Mouse (Mus musculus): Measurements from ENCODE around the gene Tmigd1. TPM values are rescaled to one million over a fixed set of nuclear protein-coding genes. Genes with fewer than 3 reads are reported as not detected.

Gene Tmigd1
- polyA plus RNA-seq, 1 experiment = not detected

GRCm38 (mm10) chr11:76897871-76898270 lies 4.1 kb upstream of the Tmigd1 start:
- Histone ChIP-seq H3K27me3 (ENCODE audit: control insufficient read depth, insufficient read depth, low read length) (no peaks in the 10 kb centered on the region), H3K4me3 (ENCODE audit: extremely low read depth, insufficient read depth, insufficient read length) (no peak overlapping the region), H3K27ac (ENCODE audit: insufficient read depth, low read length) (no peak overlapping the region), H3K4me1 (ENCODE audit: control insufficient read depth, insufficient read depth, insufficient read length) (no peaks in the 10 kb centered on the region), H3K36me3 (ENCODE audit: control insufficient read depth, insufficient read depth, low read length) (no peaks in the 10 kb centered on the region)
- WGBS = 63% methylated on average over 3 of the region's 3 CpGs
- no peak for TF ChIP-seq POLR2A (IDR thresholded peaks at IDR 0.05; ENCODE audit: low read depth, low read length)
- no peak for TF ChIP-seq CTCF (IDR thresholded peaks at IDR 0.05; ENCODE audit: extremely low read depth, insufficient read depth, insufficient read length, insufficient replicate concordance)
- no peak for DNase-seq (ENCODE audit: low read depth in 1 of 2, low spot score in 2 of 2)

GRCm38 (mm10) chr11:76898751-76899150 lies 3.2 kb upstream of the Tmigd1 start:
- 60% methylated on average over 3 of the region's 3 CpGs for WGBS
- DNase-seq (ENCODE audit: low read depth in 1 of 2, low spot score in 2 of 2) = no peak
- Histone ChIP-seq H3K36me3 (ENCODE audit: control insufficient read depth, insufficient read depth, low read length) (no peaks in the 10 kb centered on the region), H3K4me1 (ENCODE audit: control insufficient read depth, insufficient read depth, insufficient read length) (no peaks in the 10 kb centered on the region), H3K27me3 (ENCODE audit: control insufficient read depth, insufficient read depth, low read length) (no peaks in the 10 kb centered on the region), H3K27ac (ENCODE audit: insufficient read depth, low read length) (no peak overlapping the region), H3K4me3 (ENCODE audit: extremely low read depth, insufficient read depth, insufficient read length) (no peak overlapping the region)
- TF ChIP-seq CTCF (IDR thresholded peaks at IDR 0.05; ENCODE audit: extremely low read depth, insufficient read depth, insufficient read length, insufficient replicate concordance) = no peak
- TF ChIP-seq POLR2A (IDR thresholded peaks at IDR 0.05; ENCODE audit: low read depth, low read length) = no peak

- Histone ChIP-seq H3K36me3 (ENCODE audit: control insufficient read depth, insufficient read depth, low read length) (no peaks in the 10 kb centered on the region), H3K27ac (ENCODE audit: insufficient read depth, low read length) (no peak overlapping the region), H3K27me3 (ENCODE audit: control insufficient read depth, insufficient read depth, low read length) (no peaks in the 10 kb centered on the region), H3K4me1 (ENCODE audit: control insufficient read depth, insufficient read depth, insufficient read length) (no peaks in the 10 kb centered on the region), H3K4me3 (ENCODE audit: extremely low read depth, insufficient read depth, insufficient read length) (no peak overlapping the region)
- DNase-seq (ENCODE audit: low read depth in 1 of 2, low spot score in 2 of 2) = no peak
- TF ChIP-seq POLR2A (IDR thresholded peaks at IDR 0.05; ENCODE audit: low read depth, low read length) = no peak
- TF ChIP-seq CTCF (IDR thresholded peaks at IDR 0.05; ENCODE audit: extremely low read depth, insufficient read depth, insufficient read length, insufficient replicate concordance) = no peak
- 56% methylated on average over 5 of the region's 5 CpGs for WGBS
These were observed 1.9 kb upstream of the Tmigd1 start for GRCm38 (mm10) chr11:76899758-76900738.

DNA sequence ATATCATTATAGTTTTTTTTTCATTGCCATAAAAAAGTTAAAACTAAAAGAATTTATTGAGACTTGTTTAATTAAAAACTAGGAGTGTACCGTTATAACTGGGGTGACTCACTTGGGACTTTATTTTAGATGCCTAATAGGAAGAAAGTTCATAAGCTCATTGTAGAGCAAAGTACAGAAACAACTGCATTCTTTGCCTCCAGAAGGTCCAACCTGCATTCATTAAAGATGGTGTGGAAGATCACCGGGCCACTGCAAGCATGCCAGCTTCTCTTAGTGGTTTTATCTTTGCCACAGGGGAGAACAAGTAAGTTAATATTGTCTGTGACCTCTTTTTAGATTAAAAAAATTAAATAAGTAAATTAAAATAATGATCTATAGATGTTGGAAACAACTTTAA lies 2.4 kb downstream of the Tmigd1 start:
- WGBS = 89% methylated on average over 2 of the region's 2 CpGs
- no peaks in the 10 kb centered on the region for H3K36me3 ChIP-seq (ENCODE audit: control insufficient read depth, insufficient read depth, low read length)
- no peak for DNase-seq (ENCODE audit: low read depth in 1 of 2, low spot score in 2 of 2)

GRCm38 (mm10) chr11:76908651-76909050 lies 6.7 kb downstream of the Tmigd1 start:
- Histone ChIP-seq H3K27ac (ENCODE audit: insufficient read depth, low read length) (no peak overlapping the region), H3K4me3 (ENCODE audit: extremely low read depth, insufficient read depth, insufficient read length) (no peak overlapping the region), H3K27me3 (ENCODE audit: control insufficient read depth, insufficient read depth, low read length) (no peaks in the 10 kb centered on the region), H3K36me3 (ENCODE audit: control insufficient read depth, insufficient read depth, low read length) (no peaks in the 10 kb centered on the region), H3K4me1 (ENCODE audit: control insufficient read depth, insufficient read depth, insufficient read length) (no peaks in the 10 kb centered on the region)
- TF ChIP-seq POLR2A (IDR thresholded peaks at IDR 0.05; ENCODE audit: low read depth, low read length) (no peak), CTCF (IDR thresholded peaks at IDR 0.05; ENCODE audit: extremely low read depth, insufficient read depth, insufficient read length, insufficient replicate concordance) (no peak)
- no peak for DNase-seq (ENCODE audit: low read depth in 1 of 2, low spot score in 2 of 2)
- WGBS = 90% methylated on average over 7 of the region's 7 CpGs

More for the DNA sequence above, 2.4 kb downstream of the Tmigd1 start:
- H3K4me3 ChIP-seq (ENCODE audit: extremely low read depth, insufficient read depth, insufficient read length) = no peak overlapping the region
- H3K27me3 ChIP-seq (ENCODE audit: control insufficient read depth, insufficient read depth, low read length) = no peaks in the 10 kb centered on the region
- no peaks in the 10 kb centered on the region for H3K4me1 ChIP-seq (ENCODE audit: control insufficient read depth, insufficient read depth, insufficient read length)
- no peak overlapping the region for H3K27ac ChIP-seq (ENCODE audit: insufficient read depth, low read length)
- no peak for TF ChIP-seq POLR2A (IDR thresholded peaks at IDR 0.05; ENCODE audit: low read depth, low read length)
- TF ChIP-seq CTCF (IDR thresholded peaks at IDR 0.05; ENCODE audit: extremely low read depth, insufficient read depth, insufficient read length, insufficient replicate concordance) = no peak

DNA sequence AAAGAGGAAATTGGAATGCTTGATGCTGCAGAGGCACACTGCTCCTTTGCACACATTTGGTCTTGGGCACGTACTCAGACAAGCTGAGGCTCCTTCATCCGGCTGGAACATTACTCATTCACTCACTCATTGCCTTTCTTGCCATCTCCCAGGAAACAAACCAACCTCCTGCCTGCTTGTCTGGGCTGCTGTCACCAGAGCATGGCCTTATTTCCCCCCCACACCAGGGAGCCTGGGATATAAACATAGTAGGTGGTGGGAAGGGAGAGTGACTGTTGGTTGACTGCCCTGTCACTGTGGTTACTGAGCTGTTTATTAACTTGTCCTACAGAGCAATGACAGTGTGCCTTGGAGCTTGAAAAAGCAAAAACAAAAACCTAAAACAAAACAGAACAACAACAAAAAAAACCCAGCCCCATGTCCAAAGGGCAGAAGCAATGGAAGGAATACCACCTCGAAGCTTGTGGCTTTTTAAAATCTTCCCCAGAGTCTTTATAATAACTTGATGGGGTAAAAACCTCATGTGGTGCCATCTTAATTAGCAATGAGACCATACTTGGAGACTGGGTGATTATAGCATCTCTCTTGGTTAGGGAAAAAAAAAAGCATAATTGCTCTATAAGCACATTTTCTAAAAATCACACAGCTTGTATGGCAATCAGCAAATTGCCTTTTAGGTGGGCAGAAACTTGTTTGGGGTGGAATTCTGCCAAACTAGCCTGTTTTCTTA lies 9.5 kb downstream of the Tmigd1 start:
- no peak overlapping the region for H3K27ac ChIP-seq (ENCODE audit: insufficient read depth, low read length)
- WGBS = 85% methylated on average over 3 of the region's 3 CpGs
- H3K36me3 ChIP-seq (ENCODE audit: control insufficient read depth, insufficient read depth, low read length) = no peaks in the 10 kb centered on the region
- DNase-seq (ENCODE audit: low read depth in 1 of 2, low spot score in 2 of 2) = no peak
- TF ChIP-seq POLR2A (IDR thresholded peaks at IDR 0.05; ENCODE audit: low read depth, low read length) = no peak
- no peak for TF ChIP-seq CTCF (IDR thresholded peaks at IDR 0.05; ENCODE audit: extremely low read depth, insufficient read depth, insufficient read length, insufficient replicate concordance)
- no peaks in the 10 kb centered on the region for H3K27me3 ChIP-seq (ENCODE audit: control insufficient read depth, insufficient read depth, low read length)
- H3K4me1 ChIP-seq (ENCODE audit: control insufficient read depth, insufficient read depth, insufficient read length) = no peaks in the 10 kb centered on the region
- H3K4me3 ChIP-seq (ENCODE audit: extremely low read depth, insufficient read depth, insufficient read length) = no peak overlapping the region
